Mouse (Mus musculus): ENCODE data around the gene Tiam1. TPM values are rescaled to one million over a fixed set of nuclear protein-coding genes. Genes with fewer than 3 reads are reported as not detected.
"Not testable (repeated sequence)": the region's sequence is repeated elsewhere in the genome, so short reads cannot be mapped to it uniquely, and the experiment has no call there.

Tiam1 gene
- polyA plus RNA-seq, 1 experiment from 2014 or later: 3.7 TPM

DNA sequence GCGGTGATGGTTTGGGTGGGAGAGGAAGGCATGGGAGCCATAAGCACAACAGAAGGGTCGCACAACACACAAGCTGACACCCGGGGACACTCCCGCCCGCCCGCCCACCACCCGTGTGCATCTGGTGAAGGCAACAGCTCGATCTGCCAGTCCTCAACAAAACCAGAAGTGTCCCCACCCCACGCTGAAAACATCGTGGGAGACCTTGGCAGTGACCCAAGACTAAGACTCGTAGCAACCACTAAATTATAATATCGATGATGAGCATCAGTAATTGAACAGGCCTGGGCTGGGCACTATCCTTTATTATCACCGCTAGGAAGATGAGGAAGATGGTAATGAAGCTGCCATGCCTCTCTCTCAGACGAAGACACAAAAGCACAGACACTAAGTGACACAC, 58.0 kb downstream of the Tiam1 start:
- ATAC-seq (no peak), DNase-seq (ENCODE audit: low spot score) (no peak)
- H3K27ac ChIP-seq (ENCODE audit: low read length): no peak overlapping the region
- H3K36me3 ChIP-seq (ENCODE audit: insufficient read depth, low read length): no peaks in the 10 kb centered on the region
- no peaks in the 10 kb centered on the region for H3K9me3 ChIP-seq (ENCODE audit: low read length)
- TF ChIP-seq CTCF (IDR thresholded peaks at IDR 0.05) (no peak), EP300 (IDR thresholded peaks at IDR 0.05) (no peak)
- WGBS: 69% methylated on average over 14 of the region's 14 CpGs
- H3K4me1 ChIP-seq (ENCODE audit: insufficient read depth, low read depth, low read length): no peaks in the 10 kb centered on the region
- no peak overlapping the region for H3K9ac ChIP-seq (replicated peaks; ENCODE audit: low read depth)
- no peak overlapping the region for H3K4me2 ChIP-seq (replicated peaks; ENCODE audit: low read depth, low read length)
- H3K27me3 ChIP-seq (replicated peaks; ENCODE audit: insufficient read depth, low read length): no peaks in the 10 kb centered on the region
- no peak overlapping the region for H3K4me3 ChIP-seq (ENCODE audit: low read depth, low read length)

DNA sequence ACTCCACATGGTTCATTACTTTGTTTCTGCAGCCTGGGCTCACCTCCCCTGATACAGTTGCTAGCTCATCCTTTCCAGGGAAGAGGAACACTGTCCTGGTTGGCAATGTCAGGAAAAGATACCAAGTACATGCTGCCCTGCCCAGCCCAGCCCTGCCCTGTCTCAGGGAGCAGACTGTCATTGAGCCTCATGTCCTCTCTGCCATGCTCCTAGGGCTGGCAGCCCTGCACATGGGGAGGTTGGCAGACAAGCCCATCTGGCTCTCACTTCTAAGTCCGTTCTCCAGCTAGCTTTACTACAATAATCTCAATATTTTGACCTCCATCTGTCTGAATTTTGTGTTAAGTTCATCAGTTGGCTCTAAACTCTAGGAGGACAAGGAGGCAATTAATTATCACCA, 62.4 kb downstream of the Tiam1 start:
- 54% methylated on average over 1 of the region's 1 CpGs for WGBS
- Histone ChIP-seq H3K36me3 (ENCODE audit: insufficient read depth, low read length) (no peaks in the 10 kb centered on the region), H3K9me3 (ENCODE audit: low read length) (no peaks in the 10 kb centered on the region), H3K9ac (replicated peaks; ENCODE audit: low read depth) (no peak overlapping the region), H3K4me2 (replicated peaks; ENCODE audit: low read depth, low read length) (no peak overlapping the region), H3K27me3 (replicated peaks; ENCODE audit: insufficient read depth, low read length) (no peaks in the 10 kb centered on the region), H3K4me1 (ENCODE audit: insufficient read depth, low read depth, low read length) (no peaks in the 10 kb centered on the region), H3K4me3 (ENCODE audit: low read depth, low read length) (no peak overlapping the region), H3K27ac (ENCODE audit: low read length) (no peak overlapping the region)
- ATAC-seq (no peak), DNase-seq (ENCODE audit: low spot score) (no peak)
- TF ChIP-seq EP300 (IDR thresholded peaks at IDR 0.05): no peak
- TF ChIP-seq CTCF (IDR thresholded peaks at IDR 0.05): no peak

DNA sequence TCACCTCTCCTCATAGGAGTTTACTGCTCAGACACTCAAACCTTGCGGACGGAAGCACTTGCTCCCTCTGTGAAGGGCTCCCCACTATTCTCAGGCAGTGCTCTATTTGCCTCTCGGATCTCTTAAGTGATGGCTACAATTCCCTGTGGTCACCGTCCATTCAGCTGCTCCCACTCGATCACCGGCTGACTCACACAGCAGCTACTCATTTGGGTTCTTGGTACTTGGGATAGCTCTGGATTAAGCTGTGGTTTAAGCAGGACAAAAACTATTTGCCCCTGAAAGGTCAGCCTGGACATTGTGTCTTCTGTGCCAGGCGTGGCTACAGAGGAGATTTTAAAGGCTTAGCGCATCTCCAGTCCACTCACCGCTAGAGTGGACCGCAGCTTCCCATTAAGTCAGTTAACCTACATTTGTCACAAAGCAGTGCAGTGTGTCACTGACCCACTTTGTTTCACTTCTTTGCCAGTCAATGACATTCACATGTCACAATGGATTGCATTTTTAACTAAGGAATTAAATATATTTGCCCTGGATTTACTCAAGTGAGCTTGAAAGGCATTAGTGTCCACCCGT, 64.7 kb downstream of the Tiam1 start:
- Histone ChIP-seq H3K27ac (ENCODE audit: low read length) (no peak overlapping the region), H3K36me3 (ENCODE audit: insufficient read depth, low read length) (no peaks in the 10 kb centered on the region), H3K9ac (replicated peaks; ENCODE audit: low read depth) (no peak overlapping the region), H3K4me2 (replicated peaks; ENCODE audit: low read depth, low read length) (no peak overlapping the region), H3K4me3 (ENCODE audit: low read depth, low read length) (no peak overlapping the region), H3K4me1 (ENCODE audit: insufficient read depth, low read depth, low read length) (no peaks in the 10 kb centered on the region), H3K9me3 (ENCODE audit: low read length) (no peaks in the 10 kb centered on the region), H3K27me3 (replicated peaks; ENCODE audit: insufficient read depth, low read length) (no peaks in the 10 kb centered on the region)
- WGBS: 81% methylated on average over 11 of the region's 11 CpGs
- TF ChIP-seq EP300 (IDR thresholded peaks at IDR 0.05) (no peak), CTCF (IDR thresholded peaks at IDR 0.05) (no peak)
- DNase-seq (ENCODE audit: low spot score) (no peak), ATAC-seq (no peak)

GRCm38 (mm10) chr16:90073510-90073909, 70.1 kb downstream of the Tiam1 start:
- 54% methylated on average over 7 of the region's 7 CpGs for WGBS
- Histone ChIP-seq H3K4me3 (ENCODE audit: low read depth, low read length) (no peak overlapping the region), H3K9me3 (ENCODE audit: low read length) (no peaks in the 10 kb centered on the region), H3K4me1 (ENCODE audit: insufficient read depth, low read depth, low read length) (peaks cover 3% of the 10 kb centered on the region; the same call in 1 of the 2 replicates), H3K9ac (replicated peaks; ENCODE audit: low read depth) (no peak overlapping the region), H3K27me3 (replicated peaks; ENCODE audit: insufficient read depth, low read length) (no peaks in the 10 kb centered on the region), H3K36me3 (ENCODE audit: insufficient read depth, low read length) (no peaks in the 10 kb centered on the region), H3K4me2 (replicated peaks; ENCODE audit: low read depth, low read length) (no peak overlapping the region), H3K27ac (ENCODE audit: low read length) (no peak overlapping the region)
- no peak for ATAC-seq
- DNase-seq (ENCODE audit: low spot score): peak; percentile 12
- TF ChIP-seq EP300 (IDR thresholded peaks at IDR 0.05) (no peak), CTCF (IDR thresholded peaks at IDR 0.05) (no peak)

GRCm38 (mm10) chr16:90072651-90073050, 70.9 kb downstream of the Tiam1 start:
- Histone ChIP-seq H3K36me3 (ENCODE audit: insufficient read depth, low read length) (no peaks in the 10 kb centered on the region), H3K9ac (replicated peaks; ENCODE audit: low read depth) (no peak overlapping the region), H3K27ac (ENCODE audit: low read length) (no peak overlapping the region), H3K4me1 (ENCODE audit: insufficient read depth, low read depth, low read length) (peaks cover 3% of the 10 kb centered on the region; the same call in 1 of the 2 replicates), H3K4me2 (replicated peaks; ENCODE audit: low read depth, low read length) (peak overlapping the region; percentile 42), H3K4me3 (ENCODE audit: low read depth, low read length) (no peak overlapping the region), H3K9me3 (ENCODE audit: low read length) (no peaks in the 10 kb centered on the region), H3K27me3 (replicated peaks; ENCODE audit: insufficient read depth, low read length) (no peaks in the 10 kb centered on the region)
- peak; percentile 75 for DNase-seq (ENCODE audit: low spot score)
- WGBS: 4% methylated on average over 15 of the region's 15 CpGs
- peak; percentile 76 for ATAC-seq
- no peak for TF ChIP-seq CTCF (IDR thresholded peaks at IDR 0.05)
- peak; percentile 28; the same call in 1 of the 2 replicates for TF ChIP-seq EP300 (IDR thresholded peaks at IDR 0.05)

GRCm38 (mm10) chr16:90071125-90071524, 72.4 kb downstream of the Tiam1 start:
- H3K27ac ChIP-seq (ENCODE audit: low read length); H3K4me3 ChIP-seq (ENCODE audit: low read depth, low read length); H3K27me3 ChIP-seq (replicated peaks; ENCODE audit: insufficient read depth, low read length); H3K9ac ChIP-seq (replicated peaks; ENCODE audit: low read depth); H3K36me3 ChIP-seq (ENCODE audit: insufficient read depth, low read length); H3K9me3 ChIP-seq (ENCODE audit: low read length); H3K4me1 ChIP-seq (ENCODE audit: insufficient read depth, low read depth, low read length); H3K4me2 ChIP-seq (replicated peaks; ENCODE audit: low read depth, low read length): not testable (repeated sequence)
- DNase-seq (ENCODE audit: low spot score) (peak; percentile 5), ATAC-seq (peak; percentile 51)

DNA sequence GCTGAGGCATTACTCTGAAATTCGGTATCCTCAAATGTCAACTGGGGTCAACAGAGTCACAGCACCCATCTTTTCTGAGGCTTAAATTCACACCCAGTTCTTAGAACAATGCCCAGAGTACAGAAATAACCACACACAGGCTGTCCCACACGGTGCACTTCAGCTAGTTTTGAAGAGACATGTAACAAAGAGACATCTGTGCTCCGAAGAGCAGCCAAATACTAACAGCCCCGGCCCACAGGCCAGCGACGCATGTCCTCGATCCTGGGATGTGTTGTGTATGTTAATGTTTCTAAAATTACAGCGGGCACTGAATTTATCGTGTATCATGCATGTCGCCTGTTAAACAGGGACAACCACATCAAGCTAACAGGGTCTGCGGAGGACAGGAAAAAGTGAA, 73.5 kb downstream of the Tiam1 start:
- no peak overlapping the region for H3K4me2 ChIP-seq (replicated peaks; ENCODE audit: low read depth, low read length)
- no peaks in the 10 kb centered on the region for H3K27me3 ChIP-seq (replicated peaks; ENCODE audit: insufficient read depth, low read length)
- ATAC-seq (no peak), DNase-seq (ENCODE audit: low spot score) (no peak)
- H3K36me3 ChIP-seq (ENCODE audit: insufficient read depth, low read length): no peaks in the 10 kb centered on the region
- no peak overlapping the region for H3K27ac ChIP-seq (ENCODE audit: low read length)
- no peak overlapping the region for H3K4me3 ChIP-seq (ENCODE audit: low read depth, low read length)
- no peaks in the 10 kb centered on the region for H3K9me3 ChIP-seq (ENCODE audit: low read length)
- 84% methylated on average over 11 of the region's 11 CpGs for WGBS
- TF ChIP-seq CTCF (IDR thresholded peaks at IDR 0.05): no peak
- no peak for TF ChIP-seq EP300 (IDR thresholded peaks at IDR 0.05)
- H3K9ac ChIP-seq (replicated peaks; ENCODE audit: low read depth): no peak overlapping the region
- H3K4me1 ChIP-seq (ENCODE audit: insufficient read depth, low read depth, low read length): peaks cover 3% of the 10 kb centered on the region; the same call in 1 of the 2 replicates
